Mouse (Mus musculus): ENCODE data around the gene Cbarp. TPM values are rescaled to one million over a fixed set of nuclear protein-coding genes. Genes with fewer than 3 reads are reported as not detected.
"Not testable (repeated sequence)": the region's sequence is repeated elsewhere in the genome, so short reads cannot be mapped to it uniquely, and the experiment has no call there.

The Cbarp gene
- polyA plus RNA-seq, 1 experiment from 2014 or later, result 2.4 TPM

DNA sequence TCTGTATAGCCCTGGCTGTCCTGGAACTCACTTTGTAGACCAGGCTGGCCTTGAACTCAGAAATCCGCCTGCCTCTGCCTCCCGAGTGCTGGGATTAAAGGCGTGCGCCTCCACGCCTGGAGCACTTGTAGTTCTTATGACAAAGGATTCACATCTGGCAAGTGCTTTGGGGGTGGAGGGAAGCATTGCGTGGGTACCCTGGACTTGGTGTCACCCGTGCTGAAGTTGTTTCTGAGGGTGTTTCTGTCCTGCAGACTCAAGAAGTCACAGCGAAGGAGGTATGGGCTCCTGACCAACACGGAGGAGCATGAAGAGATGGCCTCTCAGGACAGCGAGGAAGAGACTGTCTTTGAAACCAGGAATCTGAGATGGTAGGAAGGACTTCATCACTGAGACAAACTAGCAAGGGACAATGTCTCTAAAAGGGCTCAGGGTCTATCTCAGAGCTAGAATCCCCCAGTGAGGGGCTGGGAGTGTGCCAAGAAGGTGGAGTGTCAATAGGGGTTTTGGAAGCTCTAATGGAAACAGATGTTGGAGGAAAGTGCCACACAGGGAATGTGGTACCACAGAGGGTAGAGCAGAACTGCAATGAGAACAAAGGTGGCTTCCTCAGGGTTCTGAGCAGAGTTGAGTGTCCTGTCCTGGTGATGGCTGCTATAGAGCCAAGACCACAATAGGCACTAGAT is 33.5 kb upstream of the Cbarp start:
- Histone ChIP-seq H3K4me3 (ENCODE audit: inconsistent target) (no peak overlapping the region), H3K27ac (peak overlapping the region; percentile 95; the same call in 1 of the 2 replicates), H3K36me3 (ENCODE audit: inconsistent target) (peaks cover 17% of the 10 kb centered on the region; the same call in 1 of the 2 replicates), H3K79me2 (ENCODE audit: inconsistent target) (peaks cover 20% of the 10 kb centered on the region)
- 88% methylated on average over 10 of the region's 10 CpGs for WGBS (ENCODE audit: missing documents)

DNA sequence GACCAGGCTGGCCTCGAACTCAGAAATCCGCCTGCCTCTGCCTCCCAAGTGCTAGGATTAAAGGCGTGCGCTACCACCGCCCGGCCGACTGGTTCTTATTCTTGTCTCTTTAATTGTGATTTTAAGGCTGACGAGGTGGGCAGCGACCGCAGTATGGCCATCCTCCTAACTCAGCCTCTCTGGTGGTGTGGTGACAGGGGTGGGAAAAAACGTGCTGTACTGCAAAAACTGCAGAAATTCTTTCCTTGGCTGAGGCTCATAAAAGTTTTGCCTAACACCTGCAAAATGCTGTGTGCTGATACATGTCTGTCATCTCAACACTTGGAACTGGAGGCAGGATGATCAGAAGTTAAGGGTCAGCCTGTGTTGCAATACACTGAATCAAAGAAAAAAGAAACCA is 32.7 kb upstream of the Cbarp start:
- WGBS (ENCODE audit: missing documents), result 10% methylated on average over 11 of the region's 11 CpGs
- Histone ChIP-seq H3K36me3 (ENCODE audit: inconsistent target) (peaks cover 17% of the 10 kb centered on the region; the same call in 1 of the 2 replicates), H3K79me2 (ENCODE audit: inconsistent target) (peaks cover 27% of the 10 kb centered on the region), H3K4me3 (ENCODE audit: inconsistent target) (peak overlapping the region; percentile 45), H3K27ac (peak overlapping the region; percentile 95)

DNA sequence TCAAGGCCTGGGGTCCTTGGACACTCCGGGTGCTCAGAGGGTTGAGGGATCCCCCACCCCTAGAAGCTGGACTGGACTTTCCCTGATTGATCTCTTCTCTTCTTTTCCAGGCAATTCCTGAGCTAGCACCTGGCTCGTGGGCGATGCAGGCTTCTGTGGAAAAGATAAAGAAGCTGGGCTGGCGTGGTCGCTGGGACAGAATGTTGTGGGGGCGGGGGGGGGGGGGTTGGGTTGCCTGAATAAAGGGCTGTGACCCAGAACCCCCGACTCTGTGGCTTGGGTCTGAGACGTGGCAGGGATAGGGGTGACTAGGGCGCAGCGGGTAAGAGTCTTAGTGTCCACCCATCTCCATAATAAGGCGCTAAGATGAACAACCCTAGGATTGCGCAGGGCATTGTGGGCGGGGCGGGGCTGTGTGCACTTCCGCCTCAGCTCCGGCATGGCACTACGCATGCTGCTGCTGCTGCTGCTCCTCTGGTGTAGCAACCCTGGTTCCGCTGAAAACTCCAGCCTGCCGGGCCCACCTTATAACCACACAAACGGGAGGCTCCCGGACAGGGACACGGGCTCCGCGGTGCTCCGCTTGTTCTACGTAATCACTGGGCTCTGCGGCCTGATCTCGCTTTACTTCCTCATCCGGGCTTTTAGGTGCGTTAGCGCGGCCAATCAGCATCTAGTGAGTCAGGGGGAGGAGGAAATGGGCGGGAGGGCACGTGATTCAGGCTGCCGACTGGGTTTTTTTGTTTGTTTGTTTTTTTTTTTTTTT is 32.1 kb upstream of the Cbarp start, which contains the start of gene 1600002K03Rik:
1600002K03Rik (plus strand) TSS at position 418 of the 766 bp plus-strand sequence.
- H3K4me3 ChIP-seq (ENCODE audit: inconsistent target), result peak within 1 kb of the TSS; percentile 45
- H3K36me3 ChIP-seq (ENCODE audit: inconsistent target), result peaks cover 17% of the 10 kb centered on the region; the same call in 1 of the 2 replicates
- WGBS (ENCODE audit: missing documents), result 9% methylated on average over 35 of the region's 35 CpGs
- peaks cover 27% of the 10 kb centered on the region for H3K79me2 ChIP-seq (ENCODE audit: inconsistent target)
- peak within 1 kb of the TSS; percentile 95 for H3K27ac ChIP-seq

DNA sequence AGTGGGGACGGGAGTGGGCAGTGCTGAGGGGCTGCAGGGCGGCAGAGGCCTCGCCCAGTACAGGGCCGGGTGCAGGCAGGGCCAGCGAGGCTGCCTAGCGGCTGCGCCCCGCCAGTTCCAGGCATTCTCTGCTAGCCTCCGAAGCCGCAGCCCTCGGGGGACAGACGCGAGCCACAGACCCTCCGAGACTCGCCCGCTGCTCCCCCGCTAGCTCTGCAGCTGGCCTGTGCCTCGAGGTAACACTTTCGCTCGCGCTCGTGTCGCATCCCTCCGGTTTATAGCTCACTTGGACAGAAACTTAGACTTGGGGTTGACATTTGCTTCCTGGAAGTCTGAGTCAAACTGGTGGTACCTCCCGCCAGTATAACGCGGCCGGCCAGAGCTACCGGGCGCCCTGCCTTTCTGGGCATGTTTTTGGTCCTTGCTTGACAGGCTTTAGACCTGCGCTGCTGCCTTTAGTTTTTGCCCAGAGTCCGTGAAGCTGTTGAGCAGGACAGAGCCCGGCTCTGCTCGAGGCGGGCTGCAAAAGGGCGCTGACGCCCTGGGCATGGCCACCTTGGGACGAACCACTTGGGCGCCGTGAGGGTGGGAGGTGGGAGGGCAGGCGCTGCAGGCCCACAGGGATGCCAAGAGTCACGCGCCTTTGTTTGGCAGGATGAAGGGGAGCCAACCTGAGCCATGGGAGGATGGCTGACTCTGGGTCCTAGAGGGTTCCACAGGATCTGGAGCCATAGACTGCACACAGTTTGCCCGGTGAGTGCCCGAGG is 31.3 kb upstream of the Cbarp start:
- peaks cover 27% of the 10 kb centered on the region for H3K79me2 ChIP-seq (ENCODE audit: inconsistent target)
- H3K36me3 ChIP-seq (ENCODE audit: inconsistent target), result peaks cover 17% of the 10 kb centered on the region; the same call in 1 of the 2 replicates
- 94% methylated on average over 41 of the region's 45 CpGs for WGBS (ENCODE audit: missing documents)
- peak overlapping the region; percentile 45; the same call in 1 of the 2 replicates for H3K4me3 ChIP-seq (ENCODE audit: inconsistent target)
- H3K27ac ChIP-seq, result peak overlapping the region; percentile 95

DNA sequence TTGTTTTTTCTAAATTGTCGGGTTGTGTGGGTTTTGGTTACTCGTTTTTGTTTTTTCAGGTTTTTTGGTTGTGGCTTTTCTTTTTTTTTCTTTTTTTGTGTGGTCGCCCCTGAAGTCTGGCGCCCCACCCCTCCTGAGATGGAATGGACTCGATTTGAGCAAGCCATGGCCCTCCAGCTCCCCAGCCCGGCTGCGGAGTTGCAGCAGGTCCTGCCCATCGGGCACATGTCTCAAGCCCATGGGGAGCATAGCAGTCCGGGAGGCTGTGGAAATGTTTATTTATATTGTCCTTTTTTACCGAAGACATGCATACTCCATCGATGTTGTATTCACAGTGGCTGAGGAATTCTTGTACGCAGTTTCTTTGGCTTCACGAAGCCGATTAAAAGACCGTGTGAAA is 30.6 kb upstream of the Cbarp start:
- H3K4me3 ChIP-seq (ENCODE audit: inconsistent target), result no peak overlapping the region
- peaks cover 27% of the 10 kb centered on the region for H3K79me2 ChIP-seq (ENCODE audit: inconsistent target)
- 94% methylated on average over 15 of the region's 15 CpGs for whole genome bisulfite sequencing (ENCODE audit: missing documents)
- H3K27ac ChIP-seq, result no peak overlapping the region
- peaks cover 17% of the 10 kb centered on the region; the same call in 1 of the 2 replicates for H3K36me3 ChIP-seq (ENCODE audit: inconsistent target)

DNA sequence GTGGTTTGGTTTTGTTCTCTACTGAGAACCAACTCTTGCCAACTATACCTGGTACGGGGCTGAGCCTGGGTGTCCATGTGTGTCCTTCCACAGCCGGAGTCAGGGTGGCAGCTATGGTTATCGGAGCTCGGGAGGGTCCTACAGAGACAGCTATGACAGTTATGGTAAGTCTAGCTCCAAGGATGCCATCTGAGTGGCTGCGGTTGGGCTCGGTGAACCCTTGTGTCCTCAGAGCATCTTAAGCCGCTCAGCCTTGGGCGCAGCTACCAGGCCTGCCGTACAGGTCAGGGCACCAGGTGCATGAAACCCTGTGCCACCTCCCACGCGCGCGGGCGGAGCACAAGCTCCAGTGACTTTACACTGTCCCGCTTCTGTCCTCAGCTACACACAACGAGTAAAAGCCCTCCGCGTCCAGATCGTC is 30.0 kb upstream of the Cbarp start:
- Histone ChIP-seq H3K4me3 (ENCODE audit: inconsistent target) (no peak overlapping the region), H3K36me3 (ENCODE audit: inconsistent target) (peaks cover 17% of the 10 kb centered on the region; the same call in 1 of the 2 replicates), H3K79me2 (ENCODE audit: inconsistent target) (peaks cover 27% of the 10 kb centered on the region), H3K27ac (no peak overlapping the region)
- 95% methylated on average over 19 of the region's 19 CpGs for WGBS (ENCODE audit: missing documents)

DNA sequence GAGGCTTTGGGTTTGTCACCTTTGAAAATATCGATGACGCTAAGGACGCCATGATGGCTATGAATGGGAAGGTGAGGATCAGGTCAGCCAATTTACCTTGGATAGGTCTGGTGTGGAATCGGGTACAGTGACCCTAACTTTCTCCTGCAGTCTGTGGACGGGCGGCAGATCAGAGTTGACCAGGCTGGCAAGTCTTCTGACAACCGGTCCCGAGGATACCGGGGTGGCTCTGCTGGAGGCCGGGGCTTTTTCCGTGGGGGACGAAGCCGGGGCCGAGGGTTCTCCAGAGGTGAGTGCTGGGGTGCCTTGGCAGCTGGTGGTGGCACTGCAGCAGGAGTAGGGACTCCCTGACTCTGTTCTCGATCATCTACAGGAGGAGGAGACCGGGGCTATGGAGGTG is 29.4 kb upstream of the Cbarp start:
- Histone ChIP-seq H3K4me3 (ENCODE audit: inconsistent target) (no peak overlapping the region), H3K27ac (no peak overlapping the region), H3K36me3 (ENCODE audit: inconsistent target) (peaks cover 17% of the 10 kb centered on the region; the same call in 1 of the 2 replicates), H3K79me2 (ENCODE audit: inconsistent target) (peaks cover 27% of the 10 kb centered on the region)
- WGBS (ENCODE audit: missing documents), result 94% methylated on average over 16 of the region's 16 CpGs

DNA sequence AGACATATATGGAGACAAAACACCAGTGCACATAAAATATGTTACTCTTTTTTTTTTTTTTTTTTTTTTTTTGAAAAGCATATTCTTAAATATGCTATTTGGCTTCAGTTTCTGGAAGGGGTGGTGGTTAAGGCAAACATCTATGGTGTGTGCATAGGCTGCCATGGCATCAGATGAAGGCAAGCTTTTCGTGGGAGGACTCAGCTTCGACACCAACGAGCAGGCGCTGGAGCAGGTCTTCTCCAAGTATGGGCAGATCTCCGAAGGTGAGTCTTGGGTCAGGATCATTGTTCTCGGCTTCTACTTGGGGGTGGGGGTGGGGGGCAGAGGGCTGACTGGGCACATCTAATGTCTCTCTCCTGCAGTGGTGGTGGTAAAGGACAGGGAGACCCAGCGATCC is 29.0 kb upstream of the Cbarp start:
- H3K79me2 ChIP-seq (ENCODE audit: inconsistent target), result peaks cover 27% of the 10 kb centered on the region
- no peak overlapping the region for H3K4me3 ChIP-seq (ENCODE audit: inconsistent target)
- H3K27ac ChIP-seq, result no peak overlapping the region
- H3K36me3 ChIP-seq (ENCODE audit: inconsistent target), result peaks cover 17% of the 10 kb centered on the region; the same call in 1 of the 2 replicates
- 93% methylated on average over 7 of the region's 7 CpGs for WGBS (ENCODE audit: missing documents)

DNA sequence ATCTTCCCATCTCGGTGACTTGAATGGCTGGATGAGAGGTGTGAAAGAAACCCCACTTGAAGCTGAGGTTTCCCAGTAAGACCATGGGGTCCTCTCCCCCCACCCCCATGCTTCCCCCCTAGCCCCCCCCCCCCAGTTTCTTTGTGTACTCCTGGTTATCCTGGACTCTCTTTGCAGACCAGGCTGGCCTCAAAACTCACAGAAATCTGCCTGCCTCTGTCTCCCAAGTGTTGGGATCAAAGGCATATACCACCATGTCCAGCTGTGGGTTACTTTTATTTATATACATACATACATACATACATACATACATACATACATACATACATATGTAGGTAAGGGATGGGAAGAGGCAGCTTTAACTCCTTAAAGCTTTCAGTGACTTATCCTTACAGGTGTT is 28.4 kb upstream of the Cbarp start:
- WGBS (ENCODE audit: missing documents), result 50% methylated on average over 1 of the region's 1 CpGs
- Histone ChIP-seq H3K4me3 (ENCODE audit: inconsistent target) (peak overlapping the region; percentile 49; the same call in 1 of the 2 replicates), H3K79me2 (ENCODE audit: inconsistent target) (peaks cover 27% of the 10 kb centered on the region), H3K36me3 (ENCODE audit: inconsistent target) (peaks cover 17% of the 10 kb centered on the region; the same call in 1 of the 2 replicates), H3K27ac (no peak overlapping the region)

DNA sequence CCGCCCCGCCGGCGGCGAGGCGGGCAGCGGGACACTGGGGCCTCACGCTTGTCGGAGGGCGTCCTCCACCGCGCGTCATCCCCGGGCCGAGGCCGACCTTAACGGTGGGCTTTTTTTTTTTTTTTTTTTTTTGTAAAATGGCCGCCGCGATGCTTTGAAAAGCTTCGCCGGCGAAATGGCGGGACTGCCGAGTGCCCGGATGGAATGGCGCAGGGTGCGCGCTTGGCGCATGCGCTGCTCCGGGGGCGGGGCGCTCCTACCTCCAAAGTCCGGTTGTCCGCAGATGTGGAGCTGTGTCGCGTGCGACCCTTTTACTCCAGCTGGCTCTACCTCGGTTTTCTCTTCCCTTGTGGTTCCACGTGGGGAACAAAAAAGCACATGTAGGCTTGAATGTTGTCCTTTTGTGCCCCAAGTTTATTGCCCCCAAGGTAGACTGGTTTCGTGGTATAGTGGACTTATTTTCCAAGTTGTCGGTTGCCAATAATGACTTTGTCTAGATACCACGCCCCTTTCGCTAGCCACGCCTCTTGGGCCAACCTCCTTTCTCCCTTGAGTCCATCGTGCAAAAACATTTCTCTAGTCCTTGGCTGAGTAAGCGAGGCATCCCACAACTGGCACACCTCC is 27.5 kb upstream of the Cbarp start:
- Histone ChIP-seq H3K27ac (peak overlapping the region; percentile 27), H3K36me3 (ENCODE audit: inconsistent target) (peaks cover 17% of the 10 kb centered on the region; the same call in 1 of the 2 replicates), H3K4me3 (ENCODE audit: inconsistent target) (peak overlapping the region; percentile 49), H3K79me2 (ENCODE audit: inconsistent target) (peaks cover 27% of the 10 kb centered on the region)
- WGBS (ENCODE audit: missing documents), result under 1% methylated on average over 48 of the region's 48 CpGs

DNA sequence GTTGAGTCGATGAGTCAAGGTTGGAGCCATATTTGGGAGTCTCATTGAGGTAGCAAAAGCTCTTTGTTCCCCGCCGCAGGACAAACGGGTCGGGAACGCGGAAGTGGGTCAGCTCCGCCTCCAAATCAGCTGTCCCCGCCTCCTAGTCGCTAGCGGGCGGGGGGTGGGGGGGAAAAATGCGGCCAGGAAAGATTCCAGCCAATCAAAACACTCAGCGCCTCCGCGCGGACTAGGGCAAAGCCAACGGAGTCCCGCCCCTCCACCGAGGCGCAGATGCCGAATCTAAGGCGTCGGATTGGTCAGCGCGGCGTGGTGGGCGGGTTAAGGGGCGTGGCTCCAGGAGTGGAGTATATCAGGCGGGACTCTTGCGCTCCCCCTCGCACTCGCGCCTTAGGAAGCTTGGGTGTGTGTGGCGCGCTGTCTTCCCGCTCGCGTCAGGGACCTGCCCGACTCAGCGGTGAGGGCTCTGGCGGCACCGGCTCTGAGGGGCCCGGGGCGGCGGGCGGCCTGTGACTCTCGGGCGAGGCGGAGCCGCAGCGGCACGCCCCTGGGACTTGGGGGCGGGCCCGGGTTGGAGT is 26.9 kb upstream of the Cbarp start:
- WGBS (ENCODE audit: missing documents), result under 1% methylated on average over 52 of the region's 55 CpGs
- peak overlapping the region; percentile 51 for H3K27ac ChIP-seq
- peaks cover 17% of the 10 kb centered on the region; the same call in 1 of the 2 replicates for H3K36me3 ChIP-seq (ENCODE audit: inconsistent target)
- H3K4me3 ChIP-seq (ENCODE audit: inconsistent target), result peak overlapping the region; percentile 49; the same call in 1 of the 2 replicates
- peaks cover 27% of the 10 kb centered on the region for H3K79me2 ChIP-seq (ENCODE audit: inconsistent target)

DNA sequence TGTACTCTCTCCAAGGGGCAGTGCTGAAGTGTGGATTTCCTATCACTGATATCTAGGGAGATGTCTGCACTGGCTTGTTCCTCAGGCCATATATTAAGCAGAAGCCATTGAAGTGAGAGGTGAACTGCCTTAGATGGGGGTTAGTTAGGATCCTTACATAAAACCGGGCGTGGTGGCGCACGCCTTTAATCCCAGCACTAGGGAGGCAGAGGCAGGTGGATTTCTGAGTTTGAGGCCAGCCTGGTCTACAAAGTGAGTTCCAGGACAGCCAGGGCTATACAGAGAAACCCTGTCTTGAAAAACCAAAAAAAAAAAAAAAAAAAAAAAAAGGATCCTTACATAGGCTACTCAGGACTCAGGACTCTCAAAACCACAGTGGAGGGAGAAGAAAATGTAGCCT is 25.5 kb upstream of the Cbarp start:
- WGBS (ENCODE audit: missing documents), result 96% methylated on average over 4 of the region's 4 CpGs
- Histone ChIP-seq H3K27ac (peak overlapping the region; percentile 15; the same call in 1 of the 2 replicates), H3K79me2 (ENCODE audit: inconsistent target) (peaks cover 27% of the 10 kb centered on the region), H3K36me3 (ENCODE audit: inconsistent target) (peaks cover 14% of the 10 kb centered on the region; the same call in 1 of the 2 replicates)
- not testable (repeated sequence) for H3K4me3 ChIP-seq (ENCODE audit: inconsistent target)

DNA sequence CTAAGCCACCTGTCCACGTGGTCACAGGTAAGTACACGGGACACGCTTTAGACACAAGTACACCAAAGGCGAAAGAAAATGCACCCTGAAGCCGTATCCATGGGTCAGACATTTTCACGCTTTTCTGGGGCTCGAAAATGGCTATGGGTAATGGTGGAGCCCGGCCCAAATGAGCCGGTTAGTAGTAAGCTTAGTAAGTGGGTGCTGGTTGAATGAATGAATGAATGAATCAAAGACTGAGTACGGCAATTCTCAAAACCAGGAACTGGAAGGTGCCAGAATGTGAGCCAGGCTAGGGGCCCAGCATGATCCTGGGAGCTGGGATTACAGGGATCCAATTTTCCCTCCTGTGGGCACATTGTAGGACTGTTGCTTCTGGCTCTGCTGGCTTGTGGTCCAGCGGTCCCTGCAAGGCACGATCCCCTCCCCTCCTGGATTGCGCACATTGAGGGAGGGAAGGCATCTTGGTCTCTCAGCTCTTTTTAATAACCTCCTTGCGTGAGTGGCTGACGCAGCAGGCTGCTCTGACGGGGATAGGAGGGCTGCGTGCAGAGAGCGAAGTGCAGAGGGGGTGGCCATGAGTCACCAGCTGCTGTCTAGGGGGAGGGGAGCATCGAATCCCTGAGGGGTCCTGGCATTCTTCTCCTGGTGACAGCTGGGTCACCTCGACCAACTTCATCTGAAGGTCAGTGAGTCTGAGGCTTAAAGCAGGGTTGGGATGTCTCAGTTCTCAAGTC is 24.9 kb upstream of the Cbarp start, which contains the start of gene Cirbp:
Cirbp (plus strand) TSS at position 594 of the 737 bp plus-strand sequence.
- H3K36me3 ChIP-seq (ENCODE audit: inconsistent target), result peaks cover 8% of the 10 kb centered on the region; the same call in 1 of the 2 replicates
- H3K79me2 ChIP-seq (ENCODE audit: inconsistent target), result peaks cover 22% of the 10 kb centered on the region
- WGBS (ENCODE audit: missing documents), result 45% methylated on average over 20 of the region's 20 CpGs
- H3K27ac ChIP-seq, result peak within 1 kb of the TSS; percentile 51
- peak within 1 kb of the TSS; percentile 18; the same call in 1 of the 2 replicates for H3K4me3 ChIP-seq (ENCODE audit: inconsistent target)
